Mouse (Mus musculus) E14TG2a.4 (cell line): ENCODE results near the gene Cry1.

Experiments used
- CTCF ChIP-seq: conservative IDR thresholded peaks from 2 replicates; pipeline ENCODE4 v1.5.1; 2014; ENCODE audit warnings: low read length
- NANOG ChIP-seq: IDR thresholded peaks from 2 replicates; pipeline ENCODE4 v1.6.1; 2014; ENCODE audit warnings: borderline replicate concordance, low read length, mixed read lengths
- POU5F1 ChIP-seq: IDR thresholded peaks from 2 replicates; pipeline ENCODE4 v1.6.1; 2014; ENCODE audit warnings: low read length, borderline replicate concordance

DNA sequence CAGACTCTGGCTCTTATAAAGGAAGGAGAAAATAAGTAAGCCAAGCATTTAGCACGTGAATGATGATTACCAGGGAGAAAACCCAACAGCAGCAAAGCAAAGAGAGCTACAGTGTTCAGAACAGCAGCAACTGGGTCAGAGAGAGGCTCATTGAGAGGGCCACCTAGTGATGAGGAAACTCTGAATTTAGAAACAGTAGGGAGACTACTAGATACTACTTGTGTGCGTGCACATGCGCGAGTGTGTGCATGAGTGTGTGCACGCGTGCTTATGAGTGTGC is 36.8 kb upstream of the Cry1 start:
- no peak for TF ChIP-seq CTCF
- TF ChIP-seq NANOG: no peak
- no peak for TF ChIP-seq POU5F1
